Mouse (Mus musculus): ENCODE data around the gene Ptgis. TPM values are rescaled to one million over a fixed set of nuclear protein-coding genes. Genes with fewer than 3 reads are reported as not detected.

Ptgis gene
- total RNA-seq, 2 experiments from 2014 or later = 11.2 to 13.0 TPM

DNA sequence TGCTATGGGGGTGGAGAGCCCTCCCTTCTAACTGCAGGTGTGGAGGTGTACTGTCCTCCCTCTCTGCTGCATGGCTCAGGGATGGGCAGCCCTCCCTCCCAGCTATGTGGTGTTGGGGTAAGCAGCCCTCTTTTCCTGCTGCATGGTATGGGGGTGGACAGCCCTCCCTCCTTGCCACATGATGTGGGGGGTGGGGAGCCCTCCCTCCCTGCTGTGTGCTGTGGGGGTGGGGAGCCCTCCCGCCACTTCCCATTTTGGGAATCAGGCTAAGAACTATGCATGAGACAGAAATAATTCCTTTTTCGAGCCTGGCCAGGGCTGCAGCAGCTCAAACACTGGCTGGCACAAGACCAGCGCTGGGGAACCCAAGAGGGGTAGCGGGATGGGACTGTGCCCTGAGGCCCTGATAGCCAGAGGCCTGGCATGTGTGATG lies 84.8 kb downstream of the Ptgis start:
- DNase-seq = no peak

GRCm38 (mm10) chr2:167150880-167151279 lies 89.5 kb downstream of the Ptgis start:
- DNase-seq = no peak

GRCm38 (mm10) chr2:167150135-167150534 lies 90.3 kb downstream of the Ptgis start:
- DNase-seq = no peak

DNA sequence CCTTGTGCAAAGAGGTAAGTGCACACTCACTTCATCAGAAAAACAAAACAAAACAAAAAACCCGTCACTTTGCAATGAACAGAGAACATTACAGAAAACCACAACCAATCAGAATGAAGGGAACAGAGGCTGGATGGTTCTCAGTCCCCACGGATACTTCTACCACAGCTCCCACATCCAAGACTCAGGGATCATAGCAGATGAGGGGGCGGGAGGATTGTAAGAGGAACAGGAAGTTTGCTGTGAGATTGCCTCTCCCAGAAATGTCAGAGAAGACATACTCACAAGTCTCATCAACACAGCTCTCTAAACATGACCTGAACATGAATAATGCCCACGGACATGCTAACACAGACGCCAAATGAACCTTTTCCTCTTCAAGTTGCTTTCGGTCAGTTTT lies 91.4 kb downstream of the Ptgis start:
- no peak for DNase-seq

DNA sequence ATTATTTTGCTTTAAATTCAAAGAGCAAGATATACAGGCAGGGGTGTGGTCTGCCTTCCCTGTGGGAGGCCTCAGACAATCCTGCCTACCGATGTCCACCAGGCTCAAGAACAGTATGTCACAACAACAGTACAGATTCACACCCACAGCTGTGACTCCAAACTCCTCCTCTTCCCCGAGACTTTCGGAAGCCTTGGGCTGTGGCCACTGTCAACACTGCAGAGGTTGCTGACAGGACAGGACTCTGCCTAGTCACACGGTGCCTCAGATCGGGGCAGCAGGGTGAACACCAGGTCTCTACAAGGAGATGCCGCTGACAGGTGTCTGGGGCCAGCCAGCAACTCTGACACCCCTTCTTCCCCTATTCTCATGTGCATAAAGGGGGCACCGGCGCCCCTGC lies 92.7 kb downstream of the Ptgis start:
- peak; percentile 53 to 68 for DNase-seq

DNA sequence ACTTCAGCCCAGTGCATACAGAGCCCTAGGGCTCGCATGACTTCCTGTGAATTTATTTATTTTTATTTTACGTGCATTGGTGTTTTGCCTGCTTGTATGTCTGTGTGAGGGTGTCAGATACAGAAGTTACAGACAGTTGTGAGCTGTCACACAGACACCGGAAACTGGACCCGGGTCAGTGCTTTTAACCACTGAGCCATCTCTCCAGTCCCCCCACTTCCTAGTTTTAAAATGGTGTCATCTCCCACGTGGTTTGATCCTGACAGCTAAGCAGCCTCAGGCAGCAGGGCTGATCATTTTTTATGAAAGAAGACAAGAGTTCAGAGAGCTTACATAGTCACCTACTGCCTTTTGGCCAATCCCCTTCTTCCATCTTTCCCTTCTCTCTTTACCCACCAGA lies 94.5 kb downstream of the Ptgis start:
- no peak for DNase-seq

DNA sequence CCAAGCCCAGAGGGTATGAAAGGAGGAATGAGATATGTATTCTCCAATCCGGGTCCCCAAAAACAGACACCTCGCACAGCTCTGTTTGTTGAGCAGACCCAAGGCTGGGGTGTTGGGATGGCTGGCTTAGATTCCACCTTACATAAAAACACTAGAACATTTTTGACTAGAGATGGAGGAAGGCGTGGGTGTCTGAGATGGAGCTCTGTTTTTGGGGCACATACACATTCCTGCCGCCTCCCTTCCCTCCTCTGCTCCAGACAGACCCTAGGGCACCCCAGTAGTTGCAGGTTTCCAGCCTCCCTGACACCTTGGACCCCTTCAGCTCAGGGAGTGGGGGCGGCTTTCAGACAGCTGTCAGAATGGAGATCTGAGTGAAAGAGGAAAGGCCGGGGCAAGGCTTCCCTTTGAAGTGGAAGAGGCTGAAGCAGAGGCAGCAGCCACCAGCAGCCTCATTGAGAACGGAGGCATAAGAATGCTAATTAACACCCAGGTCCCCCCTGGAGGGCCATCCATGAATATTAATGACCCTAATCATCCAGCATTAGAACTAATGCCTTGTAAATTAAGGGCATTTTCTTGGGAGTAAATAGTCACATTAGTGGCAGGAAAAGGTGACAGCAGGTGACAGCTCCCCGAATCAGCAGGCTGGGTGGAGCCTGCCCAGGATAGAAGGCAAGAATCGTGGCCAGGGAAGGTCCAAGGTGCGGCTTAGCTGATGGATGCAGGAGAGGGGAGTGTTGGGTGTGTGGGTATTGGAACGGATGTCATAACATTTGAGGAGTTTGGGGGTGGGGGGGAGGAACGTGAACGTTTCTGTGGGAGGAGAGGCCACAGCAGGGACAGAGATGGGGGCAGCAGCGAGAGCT lies 95.7 kb downstream of the Ptgis start:
- DNase-seq = no peak

GRCm38 (mm10) chr2:167143914-167144313 lies 96.5 kb downstream of the Ptgis start:
- no peak for DNase-seq

DNA sequence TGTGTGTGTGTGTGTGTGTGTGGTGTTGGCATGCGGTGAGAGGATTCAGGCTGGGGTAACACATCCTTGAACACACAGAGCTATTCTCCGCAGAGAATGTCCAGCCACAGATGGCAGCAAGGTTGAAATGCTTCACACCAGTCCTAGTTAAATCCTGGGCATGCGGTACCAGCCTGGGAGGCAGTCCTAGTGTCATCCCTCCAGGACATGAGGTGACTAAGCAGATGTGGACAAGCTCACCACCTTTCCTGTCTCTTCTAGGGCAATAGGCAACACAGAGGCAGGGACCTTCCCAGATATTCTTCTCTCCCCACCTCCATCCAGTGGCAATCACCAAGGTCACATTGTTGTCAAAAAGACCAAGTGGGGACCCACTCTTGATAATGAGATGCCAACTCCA lies 98.1 kb downstream of the Ptgis start:
- no peak for DNase-seq

- no peak for DNase-seq
Observed at GRCm38 (mm10) chr2:167141810-167142209, 98.6 kb downstream of the Ptgis start.

Other genes with a start within 250 kb of the Ptgis start
- 10 to 100 TPM; 40.5 to 45.5 TPM for gene Stau1, start 244.3 kb downstream of the Ptgis start, total RNA-seq (2021)
- gene Ddx27, start 225.4 kb downstream of the Ptgis start, total RNA-seq (2021) = 10 to 100 TPM in 1 of 2 experiments, 1 to 10 TPM in 1; 9.8 to 10.1 TPM
- 10 to 100 TPM; 40.6 to 45.6 TPM for gene Znfx1, start 177.6 kb downstream of the Ptgis start, total RNA-seq (2021)
- 10 to 100 TPM; 32.8 to 36.1 TPM for gene Kcnb1, start 50.4 kb downstream of the Ptgis start, total RNA-seq (2021)
- gene B4galt5, start 108.6 kb upstream of the Ptgis start, total RNA-seq (2021) = 10 to 100 TPM; 12.0 to 13.6 TPM
- 10 to 100 TPM; 20.5 to 26.8 TPM for gene Slc9a8, start 181.1 kb upstream of the Ptgis start, total RNA-seq (2021)

Measured in heart, adult 18-20 months (tissue).